Mouse (Mus musculus): ENCODE measurements at regions not wholly inside any gene's neighbourhood (a gene's known extent, or its start where the extent isn't known, plus 50 kb on each side); places are given as distances from the start of the nearest gene placed in this dataset.

DNA sequence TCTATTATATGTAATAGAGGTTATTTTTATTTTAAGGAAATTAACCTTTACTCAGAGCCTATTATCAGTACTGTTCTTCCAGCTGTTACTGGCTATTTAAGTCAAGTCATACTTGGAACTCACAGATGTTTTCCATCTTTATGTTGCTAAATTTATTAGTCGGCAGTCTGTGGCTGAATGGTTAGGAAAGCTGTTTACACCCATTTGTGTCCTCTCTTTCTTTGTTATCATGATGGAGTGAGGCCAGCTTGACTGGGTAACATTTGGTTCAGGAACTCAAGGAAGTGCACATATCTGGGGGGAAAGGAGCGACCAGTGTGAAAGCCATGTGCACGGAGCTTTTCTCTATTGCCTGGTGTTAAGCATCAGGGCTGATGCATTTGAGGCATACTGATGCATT lies 160.4 kb upstream of the Klf12 start:
- TF ChIP-seq TAL1 (IDR thresholded peaks at IDR 0.05; ENCODE audit: low read length) (no peak), GATA1 (IDR thresholded peaks at IDR 0.05; ENCODE audit: low read length) (no peak)
